ENCODE assay signal across 10 mouse cellular contexts in genomic region chr2:172787203-172787944, GRCm38 (mm10).
DNase-seq lines count a peak whose midpoint lies in the region; ATAC-seq and TF ChIP-seq lines count a peak whose summit lies in the region.
"Had no signal": no experiment of that assay in that cellular context is flagged by ENCODE, and none has a peak within 500 bp of the region (broad histone marks: within the 10 kb centered on the region; RNA-seq: fewer than 3 reads in every experiment).

No protein-coding gene starts in this region.

- H3K9ac ChIP-seq in heart, postnatal 0 days (replicated peaks; ENCODE audit: low read depth, low read length): no peak overlapping the region
- H3K9ac ChIP-seq in forebrain, embryonic 11.5 days (ENCODE audit: low read length): no peak overlapping the region
- no peak overlapping the region for H3K9ac ChIP-seq in limb, embryonic 12.5 days (replicated peaks)
- no peak overlapping the region for H3K9ac ChIP-seq in neural tube, embryonic 12.5 days

- H3K4me2 ChIP-seq in heart, postnatal 0 days (ENCODE audit: low read depth, low read length): peak overlapping the region; percentile 43
- H3K4me2 ChIP-seq in forebrain, embryonic 11.5 days (ENCODE audit: low read depth, low read length, severe bottlenecking): peak overlapping the region; percentile 22; the same call in 1 of the 2 replicates
- peak overlapping the region; percentile 48 for H3K4me2 ChIP-seq in limb, embryonic 12.5 days
- peak overlapping the region; percentile 42 for H3K4me2 ChIP-seq in neural tube, embryonic 12.5 days (replicated peaks)

- H3K27me3 ChIP-seq in heart, postnatal 0 days (ENCODE audit: control insufficient read depth, insufficient read depth, low read length): peaks cover 34% of the 10 kb centered on the region
- peaks cover 22% of the 10 kb centered on the region for H3K27me3 ChIP-seq in forebrain, embryonic 11.5 days (ENCODE audit: control insufficient read depth, insufficient read depth, low read length)
- peaks cover 58% of the 10 kb centered on the region for H3K27me3 ChIP-seq in limb, embryonic 12.5 days
- peaks cover 49% of the 10 kb centered on the region for H3K27me3 ChIP-seq in neural tube, embryonic 12.5 days (replicated peaks)

- no peak overlapping the region for H3K27ac ChIP-seq in heart, postnatal 0 days (ENCODE audit: low read depth)
- no peak overlapping the region for H3K27ac ChIP-seq in forebrain, embryonic 11.5 days (ENCODE audit: low read depth, low read length)
- no peak overlapping the region for H3K27ac ChIP-seq in limb, embryonic 12.5 days
- H3K27ac ChIP-seq in neural tube, embryonic 12.5 days: no peak overlapping the region

- H3K4me1 ChIP-seq in heart, postnatal 0 days (ENCODE audit: control insufficient read depth, insufficient read depth): no peaks in the 10 kb centered on the region
- H3K4me1 ChIP-seq in forebrain, embryonic 11.5 days (replicated peaks; ENCODE audit: control insufficient read depth, insufficient read depth, low read length): peaks cover 2% of the 10 kb centered on the region; the same call in 1 of the 2 replicates
- H3K4me1 ChIP-seq in limb, embryonic 12.5 days (replicated peaks): peaks cover 35% of the 10 kb centered on the region
- no peaks in the 10 kb centered on the region; the same call in 1 of the 2 replicates for H3K4me1 ChIP-seq in neural tube, embryonic 12.5 days

- 27% methylated on average over 30 of the region's 30 CpGs for WGBS in heart, postnatal 0 days
- WGBS in forebrain, embryonic 11.5 days: 44% methylated on average over 30 of the region's 30 CpGs
- WGBS in limb, embryonic 12.5 days: 28% methylated on average over 30 of the region's 30 CpGs
- WGBS in neural tube, embryonic 12.5 days: 31% methylated on average over 30 of the region's 30 CpGs

- TF ChIP-seq CTCF in heart, postnatal 0 days (IDR thresholded peaks at IDR 0.05; ENCODE audit: low read depth): no peak

- no peak for ATAC-seq in heart, postnatal 0 days (ENCODE audit: insufficient read depth, low read depth)
- ATAC-seq in forebrain, embryonic 11.5 days (replicated peaks; ENCODE audit: low FRiP score): no peak
- no peak for ATAC-seq in limb, embryonic 12.5 days (ENCODE audit: insufficient number of reproducible peaks, insufficient read depth, low FRiP score, low TSS enrichment, low read depth)
- no peak for ATAC-seq in neural tube, embryonic 12.5 days (ENCODE audit: low FRiP score, low read depth)

- TF ChIP-seq EP300 in heart, postnatal 0 days (IDR thresholded peaks at IDR 0.05; ENCODE audit: low read depth): no peak

- H3K4me3 ChIP-seq in heart, postnatal 0 days (ENCODE audit: low read depth, low read length): peak overlapping the region; percentile 23
- H3K4me3 ChIP-seq in forebrain, embryonic 11.5 days (ENCODE audit: low read depth, low read length): no peak overlapping the region
- H3K4me3 ChIP-seq in limb, embryonic 12.5 days (replicated peaks): peak overlapping the region; percentile 29
- no peak overlapping the region for H3K4me3 ChIP-seq in neural tube, embryonic 12.5 days

- intact Hi-C loops in left cerebral cortex, postnatal 10 days (cut with DNase I): no loop called here

- H3K36me3 ChIP-seq in heart, postnatal 0 days (replicated peaks; ENCODE audit: control insufficient read depth, insufficient read depth, low read length): no peaks in the 10 kb centered on the region
- no peaks in the 10 kb centered on the region for H3K36me3 ChIP-seq in forebrain, embryonic 11.5 days (ENCODE audit: control insufficient read depth, insufficient read depth, low read length)
- no peaks in the 10 kb centered on the region for H3K36me3 ChIP-seq in limb, embryonic 12.5 days
- no peaks in the 10 kb centered on the region for H3K36me3 ChIP-seq in neural tube, embryonic 12.5 days

- no peak for DNase-seq in heart, postnatal 0 days (ENCODE audit: low spot score)
- DNase-seq in heart, postnatal 4 days: no peak
- DNase-seq in forebrain, embryonic 11.5 days (ENCODE audit: low spot score): no peak
- no peak for DNase-seq in urinary bladder, adult 18-20 months (ENCODE audit: low spot score in 2 of 2)
- no peak for DNase-seq in left cerebral cortex, postnatal 10 days (ENCODE audit: extremely low spot score in 1 of 2, low spot score in 2 of 2)
- DNase-seq in testis, postnatal 10 days (ENCODE audit: low spot score): no peak
- DNase-seq: kidney, postnatal 36 days; thymus, postnatal 25 days had no signal

- 0 out of 2 replicates have a peak, but pooled peaks cover 8% of the 10 kb centered on the region for H3K9me3 ChIP-seq in heart, postnatal 0 days (replicated peaks; ENCODE audit: control insufficient read depth, low read length)
- H3K9me3 ChIP-seq in forebrain, embryonic 11.5 days (ENCODE audit: control insufficient read depth, low read length): peaks cover 3% of the 10 kb centered on the region; the same call in 1 of the 2 replicates
- peaks cover 10% of the 10 kb centered on the region; the same call in 1 of the 2 replicates for H3K9me3 ChIP-seq in limb, embryonic 12.5 days
- H3K9me3 ChIP-seq in neural tube, embryonic 12.5 days: peaks cover 8% of the 10 kb centered on the region

Comparison
In these comparisons a context has a peak if more than half of its experiments do, and no peak if none do; other contexts are left out.
1. H3K4me3 ChIP-seq: peak in heart, postnatal 0 days (single experiment) and limb, embryonic 12.5 days (single experiment); none in forebrain, embryonic 11.5 days (single experiment) and neural tube, embryonic 12.5 days (single experiment).
2. Peak in every context shown above with its lines, with median percentiles within 50 percentile points of each other: H3K4me2 ChIP-seq.